Mouse (Mus musculus) limb, embryonic 14.5 days (tissue): ENCODE measurements around the gene Gm26558. TPM values are rescaled to one million over a fixed set of nuclear protein-coding genes. Genes with fewer than 3 reads are reported as not detected.

ENCODE experiments used
- ATAC-seq: fragments of 200-750 bp; cut with Nextera tagmentation; 2 replicates; pipeline ENCODE4 v1.8.0; 2017; ENCODE audit warnings: low read depth, moderate number of reproducible peaks, moderate TSS enrichment; ENCODE audit not compliant: low FRiP score
- DNase-seq: peaks from one replicate; pipeline ENCODE4 v3.0.0-alpha.2; 2015; ENCODE audit warnings: low spot score
- H3K27ac ChIP-seq: fragments of 300-500 bp; sonication (generic); replicated peaks from 2 replicates; pipeline ENCODE4 v1.5.1; 2014; ENCODE audit warnings: low read depth, mild to moderate bottlenecking, low read length, moderate library complexity, mixed read lengths
- H3K27me3 ChIP-seq: fragments of 300-500 bp; sonication (generic); 2 replicates; pipeline ENCODE4 v1.6.1; 2014; ENCODE audit warnings: low read length, mixed read lengths; ENCODE audit not compliant: control insufficient read depth, insufficient read depth
- H3K36me3 ChIP-seq: fragments of 300-500 bp; sonication (generic); 2 replicates; pipeline ENCODE4 v1.6.1; 2014; ENCODE audit warnings: mild to moderate bottlenecking, low read length, moderate library complexity, mixed read lengths; ENCODE audit not compliant: control insufficient read depth, insufficient read depth
- H3K4me1 ChIP-seq: fragments of 300-500 bp; sonication (generic); 2 replicates; pipeline ENCODE4 v1.6.1; 2014; ENCODE audit warnings: antibody characterized with exemption, low read length, mixed read lengths; ENCODE audit not compliant: control insufficient read depth, insufficient read depth
- H3K4me2 ChIP-seq: fragments of 300-500 bp; sonication (generic); replicated peaks from 2 replicates; pipeline ENCODE4 v1.6.1; 2014; ENCODE audit warnings: low read depth, mild to moderate bottlenecking, low read length, moderate library complexity; ENCODE audit not compliant: severe bottlenecking
- H3K4me3 ChIP-seq: fragments of 300-500 bp; sonication (generic); replicated peaks from 2 replicates; pipeline ENCODE4 v1.5.1; 2014; ENCODE audit warnings: low read length
- H3K9ac ChIP-seq: fragments of 300-500 bp; sonication (generic); 2 replicates; pipeline ENCODE4 v1.6.1; 2014; ENCODE audit warnings: mild to moderate bottlenecking, low read depth, low read length, moderate library complexity; ENCODE audit not compliant: severe bottlenecking
- H3K9me3 ChIP-seq: fragments of 300-500 bp; sonication (generic); 2 replicates; pipeline ENCODE4 v1.6.1; 2016; ENCODE audit warnings: low read length; ENCODE audit not compliant: control insufficient read depth
- POLR2A ChIP-seq: fragments of 200-500 bp; IDR thresholded peaks from 2 replicates; pipeline ENCODE4 v1.8.0; 2012; ENCODE audit warnings: inconsistent platforms, mild to moderate bottlenecking, moderate library complexity, borderline replicate concordance; ENCODE audit not compliant: insufficient read depth, insufficient read length; ENCODE audit errors: extremely low read depth
- WGBS: fragments of 180-500 bp; shearing (Covaris S2); extraction: QIAGEN DNeasy Blood & Tissue Kit; methylation state at CpG from one replicate; pipeline ENCODE4 v1.1.7; 2014; 5-methylcytosine and 5-hydroxymethylcytosine counted together
- polyA plus RNA-seq, 2 experiments: library from polyadenylated mRNA; depleted of rRNA in 1 of 2; stranded (reverse) in 1 of 2; unstranded in 1 of 2; fragments of >200 nt; fragmentation: Nextera tagmentation in 1 of 2; extraction: Ambion mirVana in 1 of 2; gene quantifications; 2 replicates each; pipeline versions ENCODE4 v1.2.1 to v1.2.3; 2012 to 2014

The Gm26558 gene
- polyA plus RNA-seq, 2 experiments, result 1.4 to 6.9 TPM

DNA sequence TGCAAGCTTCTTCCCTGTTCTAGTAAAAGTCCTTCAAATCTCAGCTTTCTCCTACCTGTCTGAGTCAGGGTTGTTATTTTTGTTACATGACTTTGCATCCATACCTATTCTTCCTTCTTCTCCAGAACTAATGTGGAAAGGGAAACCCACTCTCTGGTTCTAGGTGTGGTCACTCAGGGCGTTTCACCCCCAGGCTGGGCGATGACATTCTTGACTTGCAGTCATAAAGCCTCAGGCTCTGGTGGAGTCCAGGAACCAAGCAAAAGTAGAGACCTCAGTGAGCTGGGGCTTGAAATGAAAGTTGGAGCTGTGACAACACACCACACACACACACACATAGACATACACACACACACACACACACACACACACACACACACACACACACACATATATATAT lies 45.8 kb downstream of the Gm26558 start:
- DNase-seq, result no peak
- WGBS, result 74% methylated on average over 2 of the region's 2 CpGs
- no peak for TF ChIP-seq POLR2A

DNA sequence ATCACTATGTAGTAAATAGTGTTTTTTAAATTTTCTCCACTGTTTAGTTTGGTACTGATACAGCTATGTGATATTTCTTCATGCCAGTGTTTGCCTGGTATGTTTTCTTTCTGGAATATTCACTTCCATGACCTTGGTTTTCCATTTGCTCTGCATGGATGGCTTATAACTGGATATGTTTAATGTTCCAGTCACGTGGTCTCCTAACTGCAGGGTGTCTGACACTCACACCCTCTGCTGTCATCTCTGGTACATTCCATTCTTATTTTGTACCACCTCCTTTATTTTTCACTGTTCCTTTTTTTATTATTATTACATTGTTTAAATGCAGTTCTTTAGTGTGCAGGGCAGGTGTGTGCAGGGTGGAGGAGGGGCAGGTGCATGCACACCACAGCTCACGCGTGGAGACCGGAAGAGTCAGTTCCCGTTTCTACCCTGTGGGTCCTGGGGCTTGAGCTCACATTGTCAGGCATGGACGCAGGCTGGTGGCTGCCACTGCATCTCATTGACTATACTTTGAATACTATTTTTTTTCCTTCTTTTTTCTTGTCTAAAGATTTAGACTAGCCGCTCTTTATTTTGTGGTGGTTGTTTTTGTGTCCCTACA lies 47.1 kb downstream of the Gm26558 start:
- Histone ChIP-seq H3K9ac (no peak overlapping the region), H3K36me3 (no peaks in the 10 kb centered on the region), H3K27me3 (no peaks in the 10 kb centered on the region), H3K4me3 (no peak overlapping the region), H3K4me2 (no peak overlapping the region), H3K9me3 (no peaks in the 10 kb centered on the region), H3K27ac (no peak overlapping the region), H3K4me1 (no peaks in the 10 kb centered on the region)
- WGBS, result 84% methylated on average over 7 of the region's 7 CpGs
- TF ChIP-seq POLR2A, result no peak
- ATAC-seq (no peak), DNase-seq (no peak)

More for the DNA sequence above, 45.8 kb downstream of the Gm26558 start:
- no peak overlapping the region for H3K4me3 ChIP-seq
- no peaks in the 10 kb centered on the region for H3K4me1 ChIP-seq
- no peaks in the 10 kb centered on the region for H3K27me3 ChIP-seq
- ATAC-seq, result no peak
- no peaks in the 10 kb centered on the region for H3K36me3 ChIP-seq
- H3K9me3 ChIP-seq, result no peaks in the 10 kb centered on the region
- H3K27ac ChIP-seq, result no peak overlapping the region
- no peak overlapping the region for H3K4me2 ChIP-seq
- no peak overlapping the region for H3K9ac ChIP-seq

Other genes starting within 250 kb of the Gm26558 start
- 6.9 and 9.6 TPM in 2 replicates for gene Sp5, start 187.2 kb downstream of the Gm26558 start, polyA plus RNA-seq (2012; rRNA removed)
- 5.8 and 8.2 TPM in 2 replicates for gene Sp5, start 187.2 kb downstream of the Gm26558 start, polyA plus RNA-seq (2014; fragmentation: Nextera tagmentation; extraction: Ambion mirVana)
- 1.1 and 2.0 TPM in 2 replicates for gene Erich2, start 153.3 kb downstream of the Gm26558 start, polyA plus RNA-seq (2012; rRNA removed)
- gene Erich2, start 153.3 kb downstream of the Gm26558 start, polyA plus RNA-seq (2014; fragmentation: Nextera tagmentation; extraction: Ambion mirVana), result 1.3 and 2.2 TPM in 2 replicates
- 0.51 and 0.91 TPM in 2 replicates for gene Gad1, start 109.0 kb downstream of the Gm26558 start, polyA plus RNA-seq (2012; rRNA removed)
- gene Gad1, start 109.0 kb downstream of the Gm26558 start, polyA plus RNA-seq (2014; fragmentation: Nextera tagmentation; extraction: Ambion mirVana), result 0.37 and 0.39 TPM in 2 replicates
- 118 and 142 TPM in 2 replicates for gene Gorasp2, start 532 bp downstream of the Gm26558 start, polyA plus RNA-seq (2012; rRNA removed)
- gene Gorasp2, start 532 bp downstream of the Gm26558 start, polyA plus RNA-seq (2014; fragmentation: Nextera tagmentation; extraction: Ambion mirVana), result 187 and 190 TPM in 2 replicates
- gene Tlk1, start 163.6 kb upstream of the Gm26558 start, polyA plus RNA-seq (2012; rRNA removed), result 29.0 and 34.1 TPM in 2 replicates
- gene Tlk1, start 163.6 kb upstream of the Gm26558 start, polyA plus RNA-seq (2014; fragmentation: Nextera tagmentation; extraction: Ambion mirVana), result 39.1 and 47.6 TPM in 2 replicates